Mouse (Mus musculus): ENCODE measurements around the gene Depdc5. TPM values are rescaled to one million over a fixed set of nuclear protein-coding genes. Genes with fewer than 3 reads are reported as not detected.
"Not testable (repeated sequence)": the region's sequence is repeated elsewhere in the genome, so short reads cannot be mapped to it uniquely, and the experiment has no call there.

Depdc5 gene
- total and polyA plus RNA-seq, 2 experiments from 2014 or later = 13.4 to 30.3 TPM

- Histone ChIP-seq H3K4me3 (ENCODE audit: low read depth, low read length) (no peak overlapping the region), H3K4me1 (ENCODE audit: insufficient read depth) (no peaks in the 10 kb centered on the region), H3K9ac (no peak overlapping the region), H3K27ac (ENCODE audit: low read depth, low read length) (no peak overlapping the region), H3K9me3 (ENCODE audit: low read length) (no peaks in the 10 kb centered on the region), H3K36me3 (ENCODE audit: insufficient read depth) (peaks cover 52% of the 10 kb centered on the region), H3K27me3 (ENCODE audit: insufficient read depth, low read length) (no peaks in the 10 kb centered on the region), H3K4me2 (ENCODE audit: low read depth) (no peak overlapping the region)
- ATAC-seq (no peak), DNase-seq (no peak)
- 76% methylated on average over 3 of the region's 3 CpGs for WGBS
- peak; percentile 45; the same call in 1 of the 2 replicates for TF ChIP-seq CTCF (IDR thresholded peaks at IDR 0.05; ENCODE audit: low read depth)
Observed at GRCm38 (mm10) chr5:32914071-32914470, 50.6 kb downstream of the Depdc5 start.

- WGBS = 97% methylated on average over 2 of the region's 2 CpGs
Observed at GRCm38 (mm10) chr5:32919281-32919680, 55.8 kb downstream of the Depdc5 start.

GRCm38 (mm10) chr5:32922906-32923305 is 59.4 kb downstream of the Depdc5 start:
- no peak for TF ChIP-seq CTCF (IDR thresholded peaks at IDR 0.05; ENCODE audit: low read depth)
- ATAC-seq = no peak
- peaks cover 66% of the 10 kb centered on the region for H3K36me3 ChIP-seq (ENCODE audit: insufficient read depth)

More at GRCm38 (mm10) chr5:32919281-32919680, 55.8 kb downstream of the Depdc5 start:
- ATAC-seq; H3K4me1 ChIP-seq (ENCODE audit: insufficient read depth); H3K9ac ChIP-seq; DNase-seq; H3K4me3 ChIP-seq (ENCODE audit: low read depth, low read length); H3K9me3 ChIP-seq (ENCODE audit: low read length); H3K27me3 ChIP-seq (ENCODE audit: insufficient read depth, low read length); H3K4me2 ChIP-seq (ENCODE audit: low read depth); H3K27ac ChIP-seq (ENCODE audit: low read depth, low read length): not testable (repeated sequence)
- peaks cover 62% of the 10 kb centered on the region for H3K36me3 ChIP-seq (ENCODE audit: insufficient read depth)

GRCm38 (mm10) chr5:32930761-32931160 is 67.3 kb downstream of the Depdc5 start:
- H3K27me3 ChIP-seq (ENCODE audit: insufficient read depth, low read length) = no peaks in the 10 kb centered on the region
- H3K4me1 ChIP-seq (ENCODE audit: insufficient read depth) = no peaks in the 10 kb centered on the region
- WGBS = 79% methylated on average over 2 of the region's 2 CpGs
- H3K36me3 ChIP-seq (ENCODE audit: insufficient read depth) = peaks cover 73% of the 10 kb centered on the region
- ATAC-seq (no peak), DNase-seq (no peak)
- H3K9me3 ChIP-seq (ENCODE audit: low read length) = no peaks in the 10 kb centered on the region
- H3K4me2 ChIP-seq (ENCODE audit: low read depth) = no peak overlapping the region
- no peak overlapping the region for H3K4me3 ChIP-seq (ENCODE audit: low read depth, low read length)
- TF ChIP-seq CTCF (IDR thresholded peaks at IDR 0.05; ENCODE audit: low read depth) = no peak
- no peak overlapping the region for H3K27ac ChIP-seq (ENCODE audit: low read depth, low read length)
- H3K9ac ChIP-seq = no peak overlapping the region

More at GRCm38 (mm10) chr5:32922906-32923305, 59.4 kb downstream of the Depdc5 start:
- 93% methylated on average over 4 of the region's 4 CpGs for WGBS
- Histone ChIP-seq H3K9ac (no peak overlapping the region), H3K4me2 (ENCODE audit: low read depth) (no peak overlapping the region), H3K4me3 (ENCODE audit: low read depth, low read length) (no peak overlapping the region), H3K4me1 (ENCODE audit: insufficient read depth) (no peaks in the 10 kb centered on the region), H3K27me3 (ENCODE audit: insufficient read depth, low read length) (no peaks in the 10 kb centered on the region), H3K9me3 (ENCODE audit: low read length) (no peaks in the 10 kb centered on the region), H3K27ac (ENCODE audit: low read depth, low read length) (no peak overlapping the region)
- DNase-seq = no peak

- 62% methylated on average over 2 of the region's 2 CpGs for WGBS
- no peak for ATAC-seq
- Histone ChIP-seq H3K4me2 (ENCODE audit: low read depth) (no peak overlapping the region), H3K4me1 (ENCODE audit: insufficient read depth) (no peaks in the 10 kb centered on the region), H3K27me3 (ENCODE audit: insufficient read depth, low read length) (no peaks in the 10 kb centered on the region), H3K9me3 (ENCODE audit: low read length) (no peaks in the 10 kb centered on the region), H3K9ac (no peak overlapping the region), H3K36me3 (ENCODE audit: insufficient read depth) (peaks cover 67% of the 10 kb centered on the region), H3K27ac (ENCODE audit: low read depth, low read length) (no peak overlapping the region), H3K4me3 (ENCODE audit: low read depth, low read length) (no peak overlapping the region)
- TF ChIP-seq CTCF (IDR thresholded peaks at IDR 0.05; ENCODE audit: low read depth) = peak; percentile 51
- peak; percentile 30 for DNase-seq
Observed at GRCm38 (mm10) chr5:32934654-32935053, 71.2 kb downstream of the Depdc5 start.

GRCm38 (mm10) chr5:32940586-32940985 is 77.1 kb downstream of the Depdc5 start:
- H3K9ac ChIP-seq = no peak overlapping the region
- no peak for DNase-seq
- H3K36me3 ChIP-seq (ENCODE audit: insufficient read depth) = peaks cover 62% of the 10 kb centered on the region
- no peaks in the 10 kb centered on the region for H3K27me3 ChIP-seq (ENCODE audit: insufficient read depth, low read length)
- no peaks in the 10 kb centered on the region for H3K9me3 ChIP-seq (ENCODE audit: low read length)
- no peak overlapping the region for H3K4me3 ChIP-seq (ENCODE audit: low read depth, low read length)
- no peak for ATAC-seq
- 67% methylated on average over 7 of the region's 7 CpGs for WGBS
- H3K27ac ChIP-seq (ENCODE audit: low read depth, low read length) = no peak overlapping the region
- no peak for TF ChIP-seq CTCF (IDR thresholded peaks at IDR 0.05; ENCODE audit: low read depth)
- no peaks in the 10 kb centered on the region for H3K4me1 ChIP-seq (ENCODE audit: insufficient read depth)
- H3K4me2 ChIP-seq (ENCODE audit: low read depth) = no peak overlapping the region

GRCm38 (mm10) chr5:32941209-32941924 is 77.9 kb downstream of the Depdc5 start:
- no peak overlapping the region for H3K27ac ChIP-seq (ENCODE audit: low read depth, low read length)
- no peak for TF ChIP-seq CTCF (IDR thresholded peaks at IDR 0.05; ENCODE audit: low read depth)
- no peak overlapping the region for H3K9ac ChIP-seq
- DNase-seq (no peak), ATAC-seq (no peak)
- no peaks in the 10 kb centered on the region for H3K9me3 ChIP-seq (ENCODE audit: low read length)
- no peaks in the 10 kb centered on the region for H3K4me1 ChIP-seq (ENCODE audit: insufficient read depth)
- no peak overlapping the region for H3K4me2 ChIP-seq (ENCODE audit: low read depth)
- 96% methylated on average over 8 of the region's 8 CpGs for WGBS
- peaks cover 62% of the 10 kb centered on the region for H3K36me3 ChIP-seq (ENCODE audit: insufficient read depth)
- no peak overlapping the region for H3K4me3 ChIP-seq (ENCODE audit: low read depth, low read length)
- H3K27me3 ChIP-seq (ENCODE audit: insufficient read depth, low read length) = no peaks in the 10 kb centered on the region

Data from forebrain, postnatal 0 days (tissue).